Mouse (Mus musculus) CH12.LX (cell line): Measurements from ENCODE around the gene Ids. TPM values are rescaled to one million over a fixed set of nuclear protein-coding genes. Genes with fewer than 3 reads are reported as not detected.
"Not testable (repeated sequence)": the region's sequence is repeated elsewhere in the genome, so short reads cannot be mapped to it uniquely, and the experiment has no call there.

Source experiments
- DNase-seq: peaks from one replicate; pipeline ENCODE4 v3.0.0-alpha.2; 2013; ENCODE audit errors: extremely low read depth
- H3K27ac ChIP-seq: 2 replicates; pipeline ENCODE4 v1.5.1; 2012; ENCODE audit warnings: low read depth, mild to moderate bottlenecking, control low read depth, moderate library complexity; ENCODE audit not compliant: insufficient read depth
- H3K27me3 ChIP-seq: replicated peaks from 2 replicates; pipeline ENCODE3; 2012; ENCODE audit warnings: inconsistent platforms
- H3K36me3 ChIP-seq, 2 experiments: replicated peaks in 1 of 2; 2 replicates each; pipeline versions ENCODE3 to v1.6.1; 2012; ENCODE audit warnings: inconsistent platforms in 1 of 2, low read length in 1 of 2, mild to moderate bottlenecking in 1 of 2, mixed read lengths in 1 of 2, moderate library complexity in 1 of 2; ENCODE audit not compliant: control insufficient read depth in 1 of 2, insufficient read depth in 1 of 2
- H3K4me1 ChIP-seq, 2 experiments: 2 replicates each; pipeline ENCODE4 v1.6.1; 2012; ENCODE audit warnings: inconsistent platforms in 1 of 2, moderate library complexity in 1 of 2; ENCODE audit not compliant: insufficient read depth in 2 of 2, control insufficient read depth in 1 of 2
- H3K4me2 ChIP-seq: 2 replicates; pipeline ENCODE4 v1.6.1; 2012; ENCODE audit warnings: low read depth, mild to moderate bottlenecking, control low read depth; ENCODE audit not compliant: poor library complexity, insufficient read depth, severe bottlenecking
- H3K4me3 ChIP-seq, 3 experiments: fragments of 150-350 bp in 1 of 3; sonication (generic) in 1 of 3; replicated peaks in 1 of 3; 2 replicates each; pipeline versions ENCODE3 to v1.5.1; 2011 to 2012; ENCODE audit warnings: low read depth in 2 of 3, low read length in 2 of 3, mild to moderate bottlenecking in 2 of 3, moderate library complexity in 2 of 3, control low read depth in 1 of 3, improper control_type of control experiment in 1 of 3, inconsistent platforms in 1 of 3, mixed read lengths in 1 of 3; ENCODE audit not compliant: poor library complexity in 1 of 3
- H3K79me2 ChIP-seq: replicated peaks from 2 replicates; pipeline ENCODE4 v1.6.1; 2012; ENCODE audit warnings: mild to moderate bottlenecking, moderate library complexity; ENCODE audit not compliant: control insufficient read depth, poor library complexity, insufficient read depth, severe bottlenecking; ENCODE audit errors: extremely low read depth
- H3K9ac ChIP-seq: 2 replicates; pipeline ENCODE4 v1.6.1; 2012; ENCODE audit warnings: low read depth, mild to moderate bottlenecking, control low read depth, moderate library complexity; ENCODE audit not compliant: insufficient read depth
- H3K9me3 ChIP-seq: replicated peaks from 2 replicates; pipeline ENCODE3; 2012; ENCODE audit warnings: low read length, inconsistent platforms, mixed read lengths
- BHLHE40 ChIP-seq: IDR thresholded peaks from 2 replicates; pipeline ENCODE4 v1.6.1; 2011; ENCODE audit warnings: mild to moderate bottlenecking, low read depth, low read length, improper control_type of control experiment
- ELF1 ChIP-seq: IDR thresholded peaks from 2 replicates; pipeline ENCODE4 v1.6.1; 2014; ENCODE audit warnings: low read depth, mild to moderate bottlenecking, inconsistent platforms, low read length, improper control_type of control experiment
- EP300 ChIP-seq: IDR thresholded peaks from 2 replicates; pipeline ENCODE4 v1.6.1; 2011; ENCODE audit warnings: low read length, improper control_type of control experiment
- ETS1 ChIP-seq: conservative IDR thresholded peaks from 2 replicates; pipeline ENCODE4 v1.6.1; 2012; ENCODE audit warnings: low read depth, mild to moderate bottlenecking, inconsistent platforms, low read length, improper control_type of control experiment, moderate library complexity
- HCFC1 ChIP-seq: IDR thresholded peaks from 2 replicates; pipeline ENCODE4 v1.6.1; 2012; ENCODE audit warnings: low read depth, mild to moderate bottlenecking, inconsistent platforms, low read length, improper control_type of control experiment
- JUND ChIP-seq: conservative IDR thresholded peaks from 2 replicates; pipeline ENCODE4 v1.6.1; 2011; ENCODE audit warnings: low read depth, low read length, improper control_type of control experiment
- MAX ChIP-seq: IDR thresholded peaks from 2 replicates; pipeline ENCODE4 v1.6.1; 2011; ENCODE audit warnings: low read length, improper control_type of control experiment
- POLR2AphosphoS2 ChIP-seq: IDR thresholded peaks from 2 replicates; pipeline ENCODE4 v1.6.1; 2011; ENCODE audit warnings: low read depth, low read length, improper control_type of control experiment
- RCOR1 ChIP-seq: conservative IDR thresholded peaks from 2 replicates; pipeline ENCODE4 v1.6.1; 2012; ENCODE audit warnings: low read depth, mild to moderate bottlenecking, inconsistent platforms, low read length, improper control_type of control experiment
- SIN3A ChIP-seq: IDR thresholded peaks from 2 replicates; pipeline ENCODE4 v1.6.1; 2012; ENCODE audit warnings: low read length, improper control_type of control experiment, inconsistent platforms
- UBTF ChIP-seq: IDR thresholded peaks from 2 replicates; pipeline ENCODE4 v1.6.1; 2012; ENCODE audit warnings: low read depth, mild to moderate bottlenecking, inconsistent platforms, low read length, improper control_type of control experiment, moderate library complexity
- ZNF384 ChIP-seq: IDR thresholded peaks from 2 replicates; pipeline ENCODE4 v1.6.1; 2012; ENCODE audit warnings: low read depth, low read length, improper control_type of control experiment, inconsistent platforms
- dilution Hi-C: fragments of 300-500 bp; cut with MboI; formaldehyde crosslinking; loops from 2 replicates; pipeline ENCODE4 v1.14.3; 2020; ENCODE audit warnings: low sequenced_read_pairs; ENCODE audit not compliant: extremely low pct_unique_long_range_greater_than_20kb, extremely low pct_ligation_motif_present
- in situ Hi-C: fragments of 300-500 bp; cut with MboI; formaldehyde crosslinking; loops from 3 replicates; pipeline ENCODE4 v1.14.3; 2019; ENCODE audit warnings: low sequenced_read_pairs, low pct_ligation_motif_present, low pct_unique_long_range_greater_than_20kb, mixed read lengths
- polyA plus RNA-seq: library from polyadenylated mRNA; unstranded; fragments of >175 nt; gene quantifications from 2 replicates; pipeline ENCODE4 v1.2.1, GENCODE M21; 2012; ENCODE audit warnings: low read depth; ENCODE audit not compliant: insufficient read length
- total RNA-seq, 2 experiments: library from RNA; depleted of rRNA; stranded (reverse); fragments of 300-350 nt in 1 of 2; fragments of >200 nt in 1 of 2; gene quantifications; 2 replicates each; pipeline ENCODE4 v1.2.3; 2012 to 2014

The Ids gene
- total and polyA plus RNA-seq, 3 experiments: 5.1 to 12.2 (median 5.2) TPM

DNA sequence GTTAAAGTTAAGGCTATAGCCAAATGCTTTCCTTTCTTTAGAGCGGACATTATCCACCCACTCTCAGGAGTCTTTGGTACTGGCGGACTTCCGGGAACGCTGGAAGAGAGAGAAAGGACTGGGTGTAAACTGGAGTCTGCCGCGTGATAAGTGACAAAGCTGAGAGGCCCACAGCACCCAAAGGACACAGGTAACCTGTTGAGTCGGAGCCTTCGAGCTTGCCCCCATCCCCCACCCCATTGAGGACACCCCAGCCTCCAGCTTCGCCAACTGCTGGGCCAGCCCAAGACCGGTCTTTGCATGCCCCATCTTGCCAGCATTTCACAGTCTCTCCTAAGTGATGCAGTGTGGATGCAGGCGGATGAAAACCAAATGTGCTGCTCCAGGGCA, 21.1 kb upstream of the Ids start:
- Histone ChIP-seq H3K9ac (peak overlapping the region; percentile 69), H3K27me3 (no peaks in the 10 kb centered on the region), H3K79me2 (no peaks in the 10 kb centered on the region), H3K4me1 (peaks cover 0 to 10% of the 10 kb centered on the region in 2 experiments; a peak in 1 of 4 replicates), H3K4me2 (peak overlapping the region; percentile 36; the same call in 1 of the 2 replicates), H3K9me3 (no peaks in the 10 kb centered on the region), H3K4me3 (peak overlapping the region; percentile 58 to 76 (median 65)), H3K36me3 (peaks cover 0 to 14% of the 10 kb centered on the region in 2 experiments), H3K27ac (no peak overlapping the region; the same call in 1 of the 2 replicates)
- in situ Hi-C loops: no loop called here
- TF ChIP-seq ETS1: no peak
- TF ChIP-seq SIN3A: no peak
- no peak for TF ChIP-seq MAX
- no peak for DNase-seq
- dilution Hi-C loops: no loop called here

- H3K79me2 ChIP-seq: no peaks in the 10 kb centered on the region
- in situ Hi-C loops (no loop called here), dilution Hi-C loops (no loop called here)
- peaks cover 0 to 10% of the 10 kb centered on the region in 2 experiments; a peak in 1 of 4 replicates for H3K4me1 ChIP-seq
- peak within 1 kb of the TSS; percentile 69 for H3K9ac ChIP-seq
- peak within 1 kb of the TSS; percentile 58 to 76 (median 65) for H3K4me3 ChIP-seq
- peaks cover 0 to 14% of the 10 kb centered on the region in 2 experiments for H3K36me3 ChIP-seq
- no peak within 1 kb of the TSS; the same call in 1 of the 2 replicates for H3K27ac ChIP-seq
- H3K4me2 ChIP-seq: peak within 1 kb of the TSS; percentile 55
- DNase-seq: peak; percentile 81
- no peaks in the 10 kb centered on the region for H3K27me3 ChIP-seq
- no peak for TF ChIP-seq JUND
- peak; percentile 55 for TF ChIP-seq ELF1
- no peak for TF ChIP-seq ETS1
- peak; percentile 45; the same call in 1 of the 2 replicates for TF ChIP-seq HCFC1
- 0 out of 2 replicates have a peak, but pooled peaks have one; percentile 5 for TF ChIP-seq BHLHE40
- TF ChIP-seq EP300: no peak
- TF ChIP-seq RCOR1: no peak
- no peaks in the 10 kb centered on the region for H3K9me3 ChIP-seq
Observed at GRCm38 (mm10) chrX:70385276-70385961, 20.5 kb upstream of the Ids start, which contains the start of gene 1110012L19Rik. Gene 1110012L19Rik (plus strand): TSS chrX:70385877.

- in situ Hi-C loops: no loop called here
- no peak for DNase-seq
- Histone ChIP-seq H3K9ac (0 out of 2 replicates have a peak overlapping the region, but pooled peaks have one; percentile 48), H3K4me1 (peaks cover 0 to 10% of the 10 kb centered on the region in 2 experiments; a peak in 1 of 4 replicates), H3K36me3 (peaks cover 0 to 14% of the 10 kb centered on the region in 2 experiments), H3K27ac (no peak overlapping the region), H3K79me2 (no peaks in the 10 kb centered on the region), H3K9me3 (no peaks in the 10 kb centered on the region), H3K4me2 (peak overlapping the region; percentile 55), H3K4me3 (peak overlapping the region; percentile 58 to 76 (median 65)), H3K27me3 (no peaks in the 10 kb centered on the region)
- TF ChIP-seq POLR2AphosphoS2 (no peak), UBTF (no peak), ZNF384 (no peak), ETS1 (no peak)
- dilution Hi-C loops: no loop called here
Observed at GRCm38 (mm10) chrX:70384917-70385275, 20.0 kb upstream of the Ids start.

DNA sequence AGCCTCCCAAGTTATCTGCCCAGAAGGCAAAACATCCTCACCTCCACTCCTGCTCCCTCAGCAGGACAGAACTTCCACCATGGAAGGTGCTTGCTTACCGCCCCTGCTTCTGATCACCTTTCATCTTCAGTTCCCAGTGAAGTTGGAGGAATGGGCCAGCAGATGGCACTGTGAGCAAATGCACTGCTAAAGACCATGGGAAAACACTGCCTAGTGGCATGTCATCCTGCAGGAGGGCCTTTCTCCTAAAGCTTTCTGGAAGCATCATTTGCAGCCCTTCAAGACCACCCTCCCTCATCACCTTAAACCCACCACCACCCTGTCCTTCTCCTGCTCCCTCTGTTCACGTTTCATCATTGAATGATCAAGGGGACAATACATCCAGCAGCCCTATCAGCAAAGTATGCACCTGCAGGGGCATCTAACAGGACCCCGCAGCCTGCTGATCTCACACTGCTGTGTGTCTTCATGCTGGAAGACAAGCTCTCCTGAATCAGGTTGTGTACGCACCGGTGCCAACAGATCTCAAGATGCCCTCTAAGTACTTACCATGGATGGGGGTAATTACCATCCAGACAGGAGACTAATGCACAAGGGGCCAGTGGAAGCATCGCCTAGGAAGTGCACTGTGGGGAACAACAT, 9.7 kb upstream of the Ids start:
- H3K9me3 ChIP-seq, H3K27me3 ChIP-seq, dilution Hi-C loops, H3K4me1 ChIP-seq, H3K4me2 ChIP-seq, DNase-seq, H3K36me3 ChIP-seq, H3K4me3 ChIP-seq, H3K27ac ChIP-seq, H3K9ac ChIP-seq, H3K79me2 ChIP-seq: not testable (repeated sequence)
- in situ Hi-C loops: loop anchor here (25.0 kb wide), 2 partner anchors 88 to 188 kb away; no protein-coding TSS in a partner anchor
